Mouse (Mus musculus) hindbrain, embryonic 16.5 days (tissue): ENCODE measurements around the gene Il21. TPM values are rescaled to one million over a fixed set of nuclear protein-coding genes. Genes with fewer than 3 reads are reported as not detected.
A peak's percentile ranks its signal among the peaks of the same experiment; 100 is the strongest.

Experiments used
- ATAC-seq: fragments of 200-750 bp; cut with Nextera tagmentation; 2 replicates; pipeline ENCODE4 v1.8.0; 2017; ENCODE audit warnings: moderate TSS enrichment, moderate library complexity
- H3K27ac ChIP-seq: fragments of 300-500 bp; sonication (generic); 2 replicates; pipeline ENCODE4 v1.5.1; 2014; ENCODE audit warnings: low read depth, mild to moderate bottlenecking, control low read depth, low read length, moderate library complexity
- H3K27me3 ChIP-seq: fragments of 300-500 bp; sonication (generic); replicated peaks from 2 replicates; pipeline ENCODE4 v1.6.1; 2014; ENCODE audit warnings: low read length; ENCODE audit not compliant: control insufficient read depth, insufficient read depth
- H3K36me3 ChIP-seq: fragments of 300-500 bp; sonication (generic); 2 replicates; pipeline ENCODE4 v1.6.1; 2014; ENCODE audit warnings: mild to moderate bottlenecking, low read length, moderate library complexity, mixed read lengths; ENCODE audit not compliant: control insufficient read depth, insufficient read depth
- H3K4me1 ChIP-seq: fragments of 300-500 bp; sonication (generic); 2 replicates; pipeline ENCODE4 v1.6.1; 2014; ENCODE audit warnings: low read depth, low read length; ENCODE audit not compliant: control insufficient read depth, insufficient read depth
- H3K4me2 ChIP-seq: fragments of 300-500 bp; sonication (generic); 2 replicates; pipeline ENCODE4 v1.6.1; 2014; ENCODE audit warnings: mild to moderate bottlenecking, low read length, control low read depth, moderate library complexity
- H3K4me3 ChIP-seq: fragments of 300-500 bp; sonication (generic); 2 replicates; pipeline ENCODE4 v1.5.1; 2014; ENCODE audit warnings: mild to moderate bottlenecking, low read length, control low read depth, moderate library complexity
- H3K9ac ChIP-seq: fragments of 300-500 bp; sonication (generic); 2 replicates; pipeline ENCODE4 v1.6.1; 2014; ENCODE audit warnings: low read depth, mild to moderate bottlenecking, control low read depth, low read length, moderate library complexity
- H3K9me3 ChIP-seq: fragments of 300-500 bp; sonication (generic); 2 replicates; pipeline ENCODE4 v1.6.1; 2014; ENCODE audit warnings: mild to moderate bottlenecking, low read length, moderate library complexity; ENCODE audit not compliant: control insufficient read depth
- WGBS: fragments of 180-500 bp; shearing (Covaris S2); extraction: QIAGEN DNeasy Blood & Tissue Kit; methylation state at CpG from one replicate; pipeline ENCODE4 v1.1.7; 2014; 5-methylcytosine and 5-hydroxymethylcytosine counted together
- polyA plus RNA-seq: library from polyadenylated mRNA; unstranded; fragments of >200 nt; fragmentation: Nextera tagmentation; extraction: Ambion mirVana; gene quantifications from 2 replicates; pipeline ENCODE4 v1.2.1, GENCODE M21; 2015

Il21 gene
- polyA plus RNA-seq, 1 experiment from 2014 or later = not detected

GRCm38 (mm10) chr3:37203984-37204428 is 28.4 kb downstream of the Il21 start:
- Histone ChIP-seq H3K9ac (peak overlapping the region; percentile 79), H3K27me3 (no peaks in the 10 kb centered on the region), H3K4me1 (peaks cover 4% of the 10 kb centered on the region), H3K27ac (no peak overlapping the region), H3K9me3 (0 out of 2 replicates have a peak, but pooled peaks cover 2% of the 10 kb centered on the region), H3K36me3 (no peaks in the 10 kb centered on the region), H3K4me3 (peak overlapping the region; percentile 57), H3K4me2 (peak overlapping the region; percentile 97)
- WGBS = 0% methylated on average over 11 of the region's 11 CpGs
- ATAC-seq = peak; percentile 85

- Histone ChIP-seq H3K4me3 (no peak overlapping the region), H3K36me3 (no peaks in the 10 kb centered on the region), H3K9me3 (0 out of 2 replicates have a peak, but pooled peaks cover 2% of the 10 kb centered on the region), H3K27ac (no peak overlapping the region), H3K9ac (no peak overlapping the region), H3K27me3 (no peaks in the 10 kb centered on the region), H3K4me2 (no peak overlapping the region), H3K4me1 (peaks cover 4% of the 10 kb centered on the region)
- ATAC-seq = no peak
- WGBS = 75% methylated on average over 7 of the region's 7 CpGs
Observed at GRCm38 (mm10) chr3:37202856-37203255, 29.6 kb downstream of the Il21 start.

- Histone ChIP-seq H3K9ac (no peak overlapping the region), H3K4me1 (peaks cover 4% of the 10 kb centered on the region), H3K4me3 (no peak overlapping the region), H3K36me3 (no peaks in the 10 kb centered on the region), H3K9me3 (0 out of 2 replicates have a peak, but pooled peaks cover 2% of the 10 kb centered on the region), H3K27me3 (no peaks in the 10 kb centered on the region), H3K4me2 (no peak overlapping the region), H3K27ac (no peak overlapping the region)
- ATAC-seq = 0 out of 2 replicates have a peak, but pooled peaks have one; percentile 49
- 54% methylated on average over 6 of the region's 6 CpGs for WGBS
Observed at GRCm38 (mm10) chr3:37201122-37201916, 31.1 kb downstream of the Il21 start.

- Histone ChIP-seq H3K4me1 (no peaks in the 10 kb centered on the region), H3K4me3 (no peak overlapping the region), H3K27me3 (no peaks in the 10 kb centered on the region), H3K36me3 (no peaks in the 10 kb centered on the region), H3K9me3 (0 out of 2 replicates have a peak, but pooled peaks cover 2% of the 10 kb centered on the region), H3K27ac (no peak overlapping the region), H3K4me2 (no peak overlapping the region), H3K9ac (no peak overlapping the region)
- whole genome bisulfite sequencing = 64% methylated on average over 5 of the region's 5 CpGs
- ATAC-seq = no peak
Observed at GRCm38 (mm10) chr3:37198302-37198701, 34.1 kb downstream of the Il21 start.

GRCm38 (mm10) chr3:37191953-37192352 is 40.5 kb downstream of the Il21 start:
- Histone ChIP-seq H3K4me1 (no peaks in the 10 kb centered on the region), H3K36me3 (no peaks in the 10 kb centered on the region), H3K4me2 (no peak overlapping the region), H3K9me3 (no peaks in the 10 kb centered on the region), H3K27me3 (no peaks in the 10 kb centered on the region), H3K9ac (no peak overlapping the region), H3K27ac (no peak overlapping the region), H3K4me3 (no peak overlapping the region)
- no peak for ATAC-seq
- 76% methylated on average over 2 of the region's 2 CpGs for WGBS

- no peak overlapping the region for H3K9ac ChIP-seq
- 95% methylated on average over 1 of the region's 1 CpGs for WGBS
- 0 out of 2 replicates have a peak, but pooled peaks cover 5% of the 10 kb centered on the region for H3K4me1 ChIP-seq
- no peaks in the 10 kb centered on the region for H3K36me3 ChIP-seq
- no peak overlapping the region for H3K4me2 ChIP-seq
- no peaks in the 10 kb centered on the region for H3K9me3 ChIP-seq
- no peaks in the 10 kb centered on the region for H3K27me3 ChIP-seq
- no peak overlapping the region for H3K27ac ChIP-seq
- no peak overlapping the region for H3K4me3 ChIP-seq
- ATAC-seq = no peak
Observed at GRCm38 (mm10) chr3:37185534-37185933, 46.9 kb downstream of the Il21 start.

GRCm38 (mm10) chr3:37182415-37183269 is 49.8 kb downstream of the Il21 start:
- no peaks in the 10 kb centered on the region for H3K36me3 ChIP-seq
- 0 out of 2 replicates have a peak, but pooled peaks cover 5% of the 10 kb centered on the region for H3K4me1 ChIP-seq
- H3K27ac ChIP-seq = peak overlapping the region; percentile 41; the same call in 1 of the 2 replicates
- 26% methylated on average over 16 of the region's 16 CpGs for WGBS
- no peaks in the 10 kb centered on the region for H3K9me3 ChIP-seq
- H3K9ac ChIP-seq = no peak overlapping the region
- H3K4me2 ChIP-seq = no peak overlapping the region
- no peak overlapping the region for H3K4me3 ChIP-seq
- no peaks in the 10 kb centered on the region for H3K27me3 ChIP-seq
- peak; percentile 95 for ATAC-seq

GRCm38 (mm10) chr3:37181041-37181440 is 51.4 kb downstream of the Il21 start:
- Histone ChIP-seq H3K27ac (no peak overlapping the region), H3K4me3 (no peak overlapping the region), H3K9ac (no peak overlapping the region), H3K4me1 (0 out of 2 replicates have a peak, but pooled peaks cover 5% of the 10 kb centered on the region), H3K4me2 (no peak overlapping the region), H3K9me3 (no peaks in the 10 kb centered on the region), H3K27me3 (no peaks in the 10 kb centered on the region), H3K36me3 (no peaks in the 10 kb centered on the region)
- 21% methylated on average over 2 of the region's 2 CpGs for WGBS
- ATAC-seq = no peak
